Mouse (Mus musculus): ENCODE measurements around the gene Glra4. TPM values are rescaled to one million over a fixed set of nuclear protein-coding genes. Genes with fewer than 3 reads are reported as not detected.
"Not testable (repeated sequence)": the region's sequence is repeated elsewhere in the genome, so short reads cannot be mapped to it uniquely, and the experiment has no call there.

Glra4 gene
- polyA plus RNA-seq, 1 experiment from 2014 or later, result 0.17 TPM

- H3K9me3 ChIP-seq (ENCODE audit: control insufficient read depth, low read length), result no peaks in the 10 kb centered on the region
- H3K9ac ChIP-seq (replicated peaks; ENCODE audit: low read depth, low read length), result peak overlapping the region; percentile 47; the same call in 1 of the 2 replicates
- 29% methylated on average over 28 of the region's 46 CpGs for WGBS
- H3K36me3 ChIP-seq (ENCODE audit: control insufficient read depth, insufficient read depth, low read length), result no peaks in the 10 kb centered on the region; the same call in 1 of the 2 replicates
- peak overlapping the region; percentile 35 for H3K4me3 ChIP-seq (ENCODE audit: low read depth, low read length)
- H3K27ac ChIP-seq (ENCODE audit: low read depth, low read length), result peak overlapping the region; percentile 77
- H3K4me1 ChIP-seq (ENCODE audit: control insufficient read depth, insufficient read depth, low read length), result peaks cover 4% of the 10 kb centered on the region; the same call in 1 of the 2 replicates
- ATAC-seq (ENCODE audit: low read depth), result peak; percentile 81
- H3K27me3 ChIP-seq (ENCODE audit: control insufficient read depth, insufficient read depth, low read length), result no peaks in the 10 kb centered on the region
- peak overlapping the region; percentile 48 for H3K4me2 ChIP-seq (ENCODE audit: low read depth, low read length)
These were observed 38.2 kb downstream of the Glra4 start for GRCm38 (mm10) chrX:136741651-136742201.

- peaks cover 2% of the 10 kb centered on the region; the same call in 1 of the 2 replicates for H3K36me3 ChIP-seq (ENCODE audit: control insufficient read depth, insufficient read depth, low read length)
- WGBS, result 15% methylated on average over 39 of the region's 39 CpGs
These were observed 38.9 kb downstream of the Glra4 start for GRCm38 (mm10) chrX:136740791-136741650.

GRCm38 (mm10) chrX:136740087-136740790 is 39.7 kb downstream of the Glra4 start:
- 17% methylated on average over 15 of the region's 15 CpGs for WGBS

More at GRCm38 (mm10) chrX:136740791-136741650, 38.9 kb downstream of the Glra4 start:
- Histone ChIP-seq H3K27me3 (ENCODE audit: control insufficient read depth, insufficient read depth, low read length) (no peaks in the 10 kb centered on the region), H3K27ac (ENCODE audit: low read depth, low read length) (peak overlapping the region; percentile 83), H3K9ac (replicated peaks; ENCODE audit: low read depth, low read length) (peak overlapping the region; percentile 64), H3K4me1 (ENCODE audit: control insufficient read depth, insufficient read depth, low read length) (peaks cover 4% of the 10 kb centered on the region; the same call in 1 of the 2 replicates), H3K9me3 (ENCODE audit: control insufficient read depth, low read length) (no peaks in the 10 kb centered on the region), H3K4me3 (ENCODE audit: low read depth, low read length) (peak overlapping the region; percentile 50), H3K4me2 (ENCODE audit: low read depth, low read length) (peak overlapping the region; percentile 32)
- ATAC-seq (ENCODE audit: low read depth), result peak; percentile 98

GRCm38 (mm10) chrX:136732016-136732415 is 47.9 kb downstream of the Glra4 start:
- H3K9me3 ChIP-seq (ENCODE audit: control insufficient read depth, low read length), result no peaks in the 10 kb centered on the region
- no peak for ATAC-seq (ENCODE audit: low read depth)
- no peaks in the 10 kb centered on the region for H3K27me3 ChIP-seq (ENCODE audit: control insufficient read depth, insufficient read depth, low read length)
- no peak overlapping the region for H3K4me2 ChIP-seq (ENCODE audit: low read depth, low read length)
- H3K4me3 ChIP-seq (ENCODE audit: low read depth, low read length), result no peak overlapping the region
- H3K9ac ChIP-seq (replicated peaks; ENCODE audit: low read depth, low read length), result no peak overlapping the region
- 85% methylated on average over 4 of the region's 4 CpGs for WGBS
- peaks cover 2% of the 10 kb centered on the region; the same call in 1 of the 2 replicates for H3K36me3 ChIP-seq (ENCODE audit: control insufficient read depth, insufficient read depth, low read length)
- no peaks in the 10 kb centered on the region for H3K4me1 ChIP-seq (ENCODE audit: control insufficient read depth, insufficient read depth, low read length)
- H3K27ac ChIP-seq (ENCODE audit: low read depth, low read length), result no peak overlapping the region

More at GRCm38 (mm10) chrX:136740087-136740790, 39.7 kb downstream of the Glra4 start:
- Histone ChIP-seq H3K9ac (replicated peaks; ENCODE audit: low read depth, low read length) (peak overlapping the region; percentile 64), H3K9me3 (ENCODE audit: control insufficient read depth, low read length) (no peaks in the 10 kb centered on the region), H3K4me2 (ENCODE audit: low read depth, low read length) (peak overlapping the region; percentile 32), H3K4me3 (ENCODE audit: low read depth, low read length) (peak overlapping the region; percentile 50), H3K4me1 (ENCODE audit: control insufficient read depth, insufficient read depth, low read length) (peaks cover 4% of the 10 kb centered on the region; the same call in 1 of the 2 replicates), H3K27ac (ENCODE audit: low read depth, low read length) (peak overlapping the region; percentile 83), H3K36me3 (ENCODE audit: control insufficient read depth, insufficient read depth, low read length) (peaks cover 2% of the 10 kb centered on the region; the same call in 1 of the 2 replicates), H3K27me3 (ENCODE audit: control insufficient read depth, insufficient read depth, low read length) (no peaks in the 10 kb centered on the region)
- no peak for ATAC-seq (ENCODE audit: low read depth)

GRCm38 (mm10) chrX:136714742-136715474 is 65.0 kb downstream of the Glra4 start:
- WGBS, result 45% methylated on average over 3 of the region's 3 CpGs
- peak; percentile 89 for ATAC-seq (ENCODE audit: low read depth)
- not testable (repeated sequence) for H3K27ac ChIP-seq (ENCODE audit: low read depth, low read length)

GRCm38 (mm10) chrX:136708782-136709181 is 71.2 kb downstream of the Glra4 start:
- 23% methylated on average over 14 of the region's 14 CpGs for WGBS
- H3K4me2 ChIP-seq (ENCODE audit: low read depth, low read length), result peak overlapping the region; percentile 58
- H3K4me1 ChIP-seq (ENCODE audit: control insufficient read depth, insufficient read depth, low read length), result no peaks in the 10 kb centered on the region
- H3K4me3 ChIP-seq (ENCODE audit: low read depth, low read length), result peak overlapping the region; percentile 41
- peak overlapping the region; percentile 67 for H3K9ac ChIP-seq (replicated peaks; ENCODE audit: low read depth, low read length)
- peak overlapping the region; percentile 90 for H3K27ac ChIP-seq (ENCODE audit: low read depth, low read length)
- H3K27me3 ChIP-seq (ENCODE audit: control insufficient read depth, insufficient read depth, low read length), result no peaks in the 10 kb centered on the region
- no peaks in the 10 kb centered on the region for H3K36me3 ChIP-seq (ENCODE audit: control insufficient read depth, insufficient read depth, low read length)
- ATAC-seq (ENCODE audit: low read depth), result peak; percentile 26; the same call in 1 of the 2 replicates
- no peaks in the 10 kb centered on the region for H3K9me3 ChIP-seq (ENCODE audit: control insufficient read depth, low read length)

More at GRCm38 (mm10) chrX:136714742-136715474, 65.0 kb downstream of the Glra4 start:
- not testable (repeated sequence) for H3K27me3 ChIP-seq (ENCODE audit: control insufficient read depth, insufficient read depth, low read length); H3K4me3 ChIP-seq (ENCODE audit: low read depth, low read length); H3K4me1 ChIP-seq (ENCODE audit: control insufficient read depth, insufficient read depth, low read length); H3K36me3 ChIP-seq (ENCODE audit: control insufficient read depth, insufficient read depth, low read length); H3K4me2 ChIP-seq (ENCODE audit: low read depth, low read length); H3K9ac ChIP-seq (replicated peaks; ENCODE audit: low read depth, low read length); H3K9me3 ChIP-seq (ENCODE audit: control insufficient read depth, low read length)

GRCm38 (mm10) chrX:136708168-136708681 is 71.7 kb downstream of the Glra4 start:
- Histone ChIP-seq H3K27me3 (ENCODE audit: control insufficient read depth, insufficient read depth, low read length) (no peaks in the 10 kb centered on the region), H3K4me1 (ENCODE audit: control insufficient read depth, insufficient read depth, low read length) (no peaks in the 10 kb centered on the region), H3K4me2 (ENCODE audit: low read depth, low read length) (peak overlapping the region; percentile 58), H3K9ac (replicated peaks; ENCODE audit: low read depth, low read length) (peak overlapping the region; percentile 67), H3K27ac (ENCODE audit: low read depth, low read length) (peak overlapping the region; percentile 90), H3K9me3 (ENCODE audit: control insufficient read depth, low read length) (no peaks in the 10 kb centered on the region), H3K4me3 (ENCODE audit: low read depth, low read length) (peak overlapping the region; percentile 41), H3K36me3 (ENCODE audit: control insufficient read depth, insufficient read depth, low read length) (no peaks in the 10 kb centered on the region)
- peak; percentile 89 for ATAC-seq (ENCODE audit: low read depth)
- 11% methylated on average over 17 of the region's 18 CpGs for WGBS

Data from neural tube, embryonic 14.5 days (tissue).